Mouse (Mus musculus): Measurements from ENCODE around the gene Eme2.
"Not testable (repeated sequence)": the region's sequence is repeated elsewhere in the genome, so short reads cannot be mapped to it uniquely, and the experiment has no call there.

The Eme2 gene

GRCm38 (mm10) chr17:24894995-24895547 is at the start of gene Eme2, which contains the start of gene Mrps34:
Gene Eme2, minus strand, starts transcription at chr17:24895087.
Gene Mrps34, plus strand, starts transcription at chr17:24895116.
- peak; percentile 74 to 79 for DNase-seq (ENCODE audit: low spot score in 2 of 2)

GRCm38 (mm10) chr17:24943589-24943988 is 48.7 kb upstream of the Eme2 start:
- DNase-seq (ENCODE audit: low spot score in 2 of 2), result not testable (repeated sequence)

GRCm38 (mm10) chr17:24943036-24943435 is 48.1 kb upstream of the Eme2 start:
- no peak for DNase-seq (ENCODE audit: low spot score in 2 of 2)

DNA sequence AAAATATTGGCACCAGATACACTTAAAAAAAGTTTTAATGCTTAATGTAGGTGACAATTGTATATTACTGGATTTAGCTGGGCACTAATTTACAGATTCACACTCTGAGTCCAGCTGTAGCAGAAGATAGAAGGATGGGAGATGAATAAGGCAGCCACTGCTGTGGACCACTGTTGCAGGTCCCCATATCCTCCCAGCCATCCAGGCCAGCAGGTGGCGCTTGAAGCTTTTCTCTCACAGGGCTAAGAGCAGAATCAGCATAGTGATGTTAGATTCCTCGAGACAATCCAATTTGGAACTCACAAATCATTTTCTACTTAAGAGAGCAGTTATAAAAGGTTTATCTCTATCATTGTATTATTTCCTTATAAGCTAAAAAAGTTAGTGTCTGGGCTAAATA is 47.6 kb upstream of the Eme2 start:
- not testable (repeated sequence) for DNase-seq (ENCODE audit: low spot score in 2 of 2)

DNA sequence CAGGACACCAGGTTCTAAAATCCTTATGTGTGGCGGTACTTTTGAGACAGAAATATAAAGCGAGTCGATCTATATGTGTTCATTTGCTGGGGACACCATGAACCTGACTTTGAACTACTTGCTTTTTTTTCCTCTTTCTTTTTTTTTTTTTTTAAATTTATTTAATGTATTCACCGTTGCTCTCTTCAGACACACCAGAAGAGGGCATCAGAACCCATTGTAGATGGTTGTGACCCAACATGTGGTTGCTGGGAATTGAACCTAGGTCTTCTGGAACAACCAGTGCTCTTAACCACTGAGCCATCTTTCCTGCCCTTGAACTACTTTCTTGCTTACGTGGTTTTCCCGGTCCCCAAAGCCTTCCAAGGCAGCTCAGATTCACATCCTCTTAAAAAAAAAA is 42.4 kb upstream of the Eme2 start:
- DNase-seq (ENCODE audit: low spot score in 2 of 2), result no peak

DNA sequence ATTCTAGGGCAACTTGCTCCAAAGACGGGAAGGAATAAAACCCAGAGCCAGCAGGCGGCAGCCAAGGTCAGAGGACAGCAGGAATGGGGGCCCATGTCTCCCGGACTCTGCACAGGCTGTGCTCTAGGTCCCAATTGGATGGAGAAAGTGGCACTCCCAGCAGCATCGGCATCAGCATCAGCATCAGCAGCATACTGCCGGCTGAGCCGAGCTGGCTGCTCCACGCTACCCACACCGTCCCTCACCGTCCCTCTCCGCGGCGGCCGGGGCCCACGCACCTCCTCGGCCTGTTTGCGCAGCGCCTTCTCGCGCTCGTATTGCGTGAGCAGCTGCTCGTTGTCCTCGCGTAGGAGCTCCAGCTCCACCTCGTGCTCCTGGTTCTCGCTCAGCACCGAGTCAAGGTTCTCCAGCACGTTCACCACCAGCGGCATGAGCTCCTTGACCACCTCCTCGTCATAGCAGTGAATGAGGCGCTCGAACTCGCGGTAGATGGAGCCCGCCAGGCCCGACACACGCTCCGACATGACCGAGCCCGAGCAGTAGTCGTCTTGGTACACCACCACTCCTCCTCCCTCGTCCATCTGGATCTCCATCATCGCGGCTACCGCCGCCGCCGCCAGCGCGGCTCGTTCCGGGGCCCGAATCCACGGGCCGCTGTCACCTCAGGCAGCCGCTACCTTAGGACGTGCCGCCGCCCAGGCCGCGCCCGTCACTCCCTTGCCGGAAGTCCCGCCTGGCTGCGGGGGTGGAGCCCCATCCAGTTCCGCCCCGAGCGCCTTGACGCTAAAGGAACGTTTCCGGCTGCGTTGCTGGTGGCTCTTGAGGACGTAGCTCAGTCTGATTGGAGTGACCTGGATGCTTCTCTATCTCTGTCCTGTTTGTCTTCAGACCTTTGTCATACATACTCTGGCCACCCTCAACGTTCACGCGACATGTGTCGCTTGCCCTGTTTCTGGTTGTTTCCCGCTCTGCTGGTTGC is 41.7 kb upstream of the Eme2 start, which contains the start of gene Mapk8ip3:
TSS of gene Mapk8ip3 (minus strand) at position 719 of the 979 bp plus-strand sequence.
- DNase-seq (ENCODE audit: low spot score in 2 of 2), result peak; percentile 91 to 94

DNA sequence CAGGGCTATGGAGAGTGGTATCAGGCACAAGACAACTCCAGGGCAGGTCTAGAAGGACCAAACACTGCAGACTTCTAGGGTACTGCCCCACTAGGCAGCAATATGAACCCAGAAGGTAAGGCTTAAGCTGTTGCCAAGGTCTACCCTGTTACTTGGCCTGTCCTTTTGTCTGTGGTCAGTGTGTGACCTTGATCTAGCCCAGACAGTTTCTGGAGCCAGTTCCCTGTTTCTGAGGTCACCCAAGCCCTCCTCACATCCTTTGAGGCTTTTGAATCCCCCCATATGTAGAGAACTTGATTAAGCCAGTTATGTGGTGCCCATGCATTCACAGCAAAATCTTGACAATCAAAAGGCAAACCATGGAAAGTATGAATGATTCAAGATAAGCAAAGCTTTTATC is 40.8 kb upstream of the Eme2 start:
- no peak for DNase-seq (ENCODE audit: low spot score in 2 of 2)

DNA sequence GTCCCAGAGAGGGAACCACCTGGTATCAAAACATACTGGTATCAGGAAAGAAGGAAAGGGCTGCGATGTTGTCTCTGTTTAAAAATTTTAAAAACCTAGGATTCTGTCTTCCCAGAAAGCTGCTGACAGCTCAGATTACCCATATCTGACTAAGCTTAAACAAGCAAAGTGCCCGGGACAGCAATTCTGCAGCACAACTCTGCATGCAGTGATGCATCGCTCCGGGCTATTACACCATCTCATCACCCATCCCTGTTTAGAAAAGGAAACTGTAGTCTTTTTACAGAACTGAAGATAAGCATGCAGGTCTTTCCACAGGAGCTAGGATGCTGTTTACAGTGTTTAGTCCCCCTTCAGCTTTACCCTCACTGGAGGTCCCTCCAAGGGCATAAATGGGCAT is 40.0 kb upstream of the Eme2 start:
- DNase-seq (ENCODE audit: low spot score in 2 of 2), result no peak

DNA sequence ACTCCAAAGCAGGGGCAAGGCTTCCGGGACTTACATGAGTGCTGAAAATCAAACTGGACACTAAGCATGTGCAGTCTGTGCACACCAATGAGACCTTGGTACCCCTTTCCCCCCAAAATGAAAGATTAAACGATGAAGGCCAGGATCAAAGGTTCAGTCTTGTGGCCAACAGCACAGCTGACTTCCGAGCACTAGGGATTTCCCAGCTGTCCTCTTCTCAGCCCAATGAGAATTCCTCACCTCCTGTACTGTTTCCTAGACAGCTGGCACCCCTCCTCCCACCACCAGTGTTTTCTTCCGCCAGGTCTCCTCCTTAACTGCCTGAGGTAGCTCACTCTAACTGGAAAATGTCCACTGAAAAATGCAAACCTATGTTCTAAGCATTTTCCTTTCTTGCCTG is 38.3 kb upstream of the Eme2 start:
- no peak for DNase-seq (ENCODE audit: low spot score in 2 of 2)

- no peak for DNase-seq (ENCODE audit: low spot score in 2 of 2)
Measured at GRCm38 (mm10) chr17:24932431-24932830, 37.5 kb upstream of the Eme2 start.

DNA sequence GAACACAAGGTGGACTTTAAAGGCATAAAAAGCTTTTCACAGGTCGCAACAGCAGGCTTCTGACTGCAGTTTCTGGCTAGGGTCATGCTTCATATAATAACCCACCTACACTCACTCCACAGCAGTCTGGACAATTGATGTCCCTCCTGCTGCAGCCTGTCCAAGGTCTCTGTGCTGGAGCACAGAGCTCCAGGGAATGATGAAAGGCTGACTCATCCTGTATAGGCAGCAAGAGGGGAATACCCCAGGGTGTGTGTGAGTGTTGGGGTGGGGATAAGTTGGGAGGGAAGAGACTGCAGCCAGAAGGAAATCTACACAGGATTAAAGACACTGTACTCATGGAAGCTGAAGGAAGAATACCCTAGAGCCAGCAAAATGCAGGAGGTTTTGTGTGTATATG is 34.6 kb upstream of the Eme2 start:
- no peak for DNase-seq (ENCODE audit: low spot score in 2 of 2)

DNA sequence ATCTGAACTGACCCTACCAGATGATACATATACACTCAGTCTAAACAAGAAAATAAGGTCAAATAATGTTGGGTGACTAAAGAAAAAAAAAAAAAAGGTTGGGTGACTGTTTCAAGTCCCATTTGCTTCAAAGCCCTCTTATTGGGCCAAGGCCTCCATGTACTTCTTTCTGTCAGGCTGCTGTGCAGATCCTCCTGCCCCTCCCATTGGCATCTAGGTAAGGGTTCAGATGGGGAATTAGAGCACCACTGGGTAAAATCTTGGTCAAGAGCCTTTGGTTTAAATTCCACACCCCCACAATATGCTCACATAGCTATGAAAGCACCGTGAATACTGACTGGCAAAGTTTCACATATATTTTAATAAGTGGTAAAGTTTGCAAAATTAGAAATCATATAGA is 28.4 kb upstream of the Eme2 start:
- DNase-seq (ENCODE audit: low spot score in 2 of 2), result no peak

GRCm38 (mm10) chr17:24913984-24914383 is 19.1 kb upstream of the Eme2 start:
- no peak for DNase-seq (ENCODE audit: low spot score in 2 of 2)

DNA sequence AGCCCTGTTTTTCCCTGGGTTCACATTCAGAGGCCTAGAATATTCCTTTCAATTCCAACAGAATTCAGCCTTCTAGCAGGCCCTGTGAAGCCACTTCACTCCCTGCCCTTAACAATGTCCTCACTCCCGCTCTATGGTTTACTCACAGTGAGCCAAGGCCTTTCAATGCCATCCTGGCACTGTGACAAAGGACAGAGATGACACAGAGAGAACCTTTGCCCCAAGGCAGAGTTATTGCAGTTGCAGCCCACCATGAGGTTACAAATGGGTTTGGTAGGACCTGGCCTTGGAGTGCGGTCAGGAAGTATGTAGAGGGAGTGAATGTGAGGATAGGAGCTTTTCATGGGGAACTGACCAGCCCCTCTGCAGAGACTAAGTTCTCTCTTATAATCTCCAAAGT is 12.7 kb upstream of the Eme2 start:
- DNase-seq (ENCODE audit: low spot score in 2 of 2), result no peak

DNA sequence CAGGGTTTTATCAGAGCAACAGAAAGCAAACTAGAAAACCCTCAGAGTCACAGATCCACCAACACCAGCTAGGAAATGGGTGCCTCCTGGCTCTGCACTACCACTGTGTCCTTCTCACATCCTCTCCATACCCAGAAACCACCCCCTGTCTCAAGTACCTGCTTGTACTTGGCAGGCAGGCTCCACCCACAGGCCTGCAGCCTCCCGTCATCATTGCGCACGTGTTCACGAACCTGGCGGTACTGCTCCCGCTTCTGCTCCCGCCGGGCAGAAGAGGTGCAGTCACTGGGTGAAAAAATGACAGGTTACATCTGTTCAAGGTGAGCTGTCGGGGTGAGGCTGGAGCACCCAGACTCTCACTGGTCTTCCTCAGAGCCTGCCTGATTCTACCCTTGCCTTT is 8.9 kb upstream of the Eme2 start:
- DNase-seq (ENCODE audit: low spot score in 2 of 2), result no peak

- DNase-seq (ENCODE audit: low spot score in 2 of 2), result no peak
Measured at GRCm38 (mm10) chr17:24902671-24903474, 8.0 kb upstream of the Eme2 start.

DNA sequence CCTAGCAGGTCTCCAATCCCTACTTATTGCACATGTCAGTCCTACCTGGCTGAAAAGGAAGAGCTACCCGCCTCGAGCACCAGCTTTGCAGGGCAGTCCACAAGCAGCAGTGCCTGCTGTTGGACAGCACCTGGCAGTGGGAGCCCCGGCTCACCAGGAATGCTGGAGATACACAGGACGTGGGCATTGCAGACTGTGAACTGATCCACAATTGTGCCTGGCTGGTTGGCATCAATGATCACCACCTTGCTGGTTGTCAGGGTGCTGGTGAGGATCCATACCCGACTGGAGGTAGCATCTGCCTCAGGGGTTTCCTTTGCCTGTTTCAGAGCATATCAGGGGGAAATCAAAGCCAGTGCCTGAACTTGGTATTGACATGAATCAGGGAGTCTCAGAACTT is 7.2 kb upstream of the Eme2 start:
- DNase-seq (ENCODE audit: low spot score in 2 of 2), result no peak

DNA sequence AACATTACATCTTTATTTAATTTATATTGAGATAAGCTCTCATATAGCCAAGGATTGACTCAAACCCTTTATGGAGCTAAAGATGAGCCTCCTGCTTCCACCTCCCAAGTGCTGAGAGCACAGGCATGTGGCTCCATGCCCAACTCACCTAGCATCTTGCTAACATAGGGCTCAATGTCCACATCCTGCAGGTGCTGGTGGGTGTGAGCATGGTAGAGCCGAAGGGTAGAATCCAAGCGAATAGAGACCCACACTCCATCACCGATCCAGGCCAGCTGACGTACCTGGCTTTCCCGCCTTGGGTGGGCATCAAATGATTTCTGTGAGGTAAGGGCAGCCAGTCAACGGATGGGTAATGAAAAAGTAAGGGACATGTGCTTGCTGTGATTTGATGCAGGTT is 5.1 kb upstream of the Eme2 start:
- DNase-seq (ENCODE audit: low spot score in 2 of 2), result no peak

GRCm38 (mm10) chr17:24899153-24899552 is 4.3 kb upstream of the Eme2 start:
- DNase-seq (ENCODE audit: low spot score in 2 of 2), result no peak

GRCm38 (mm10) chr17:24898041-24898854 is 3.4 kb upstream of the Eme2 start:
- DNase-seq (ENCODE audit: low spot score in 2 of 2), result no peak

DNA sequence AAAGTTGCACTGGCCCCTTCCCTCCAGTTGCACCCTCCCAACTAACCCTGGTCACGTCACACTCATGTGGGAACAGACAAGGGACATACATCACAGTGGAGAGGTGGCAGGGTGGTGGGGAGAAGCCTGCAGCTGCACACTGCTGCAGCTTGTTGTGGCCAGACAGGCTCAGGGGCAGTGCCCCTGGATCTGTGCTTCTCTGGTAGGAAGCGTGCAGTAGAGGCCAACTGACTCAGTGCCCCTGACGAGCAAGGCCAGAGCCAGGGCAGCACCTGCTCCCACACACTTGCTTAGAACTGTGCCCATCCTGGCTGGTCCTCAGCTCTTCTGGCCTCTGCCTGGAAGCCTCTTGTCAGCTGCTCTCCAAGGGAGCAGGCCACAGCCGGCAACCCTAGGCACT is 2.7 kb upstream of the Eme2 start:
- no peak for DNase-seq (ENCODE audit: low spot score in 2 of 2)

- no peak for DNase-seq (ENCODE audit: low spot score in 2 of 2)
Measured at GRCm38 (mm10) chr17:24896993-24897269, 2.0 kb upstream of the Eme2 start.
